8 mouse cellular contexts compared by ENCODE assay signal in the genomic region with DNA sequence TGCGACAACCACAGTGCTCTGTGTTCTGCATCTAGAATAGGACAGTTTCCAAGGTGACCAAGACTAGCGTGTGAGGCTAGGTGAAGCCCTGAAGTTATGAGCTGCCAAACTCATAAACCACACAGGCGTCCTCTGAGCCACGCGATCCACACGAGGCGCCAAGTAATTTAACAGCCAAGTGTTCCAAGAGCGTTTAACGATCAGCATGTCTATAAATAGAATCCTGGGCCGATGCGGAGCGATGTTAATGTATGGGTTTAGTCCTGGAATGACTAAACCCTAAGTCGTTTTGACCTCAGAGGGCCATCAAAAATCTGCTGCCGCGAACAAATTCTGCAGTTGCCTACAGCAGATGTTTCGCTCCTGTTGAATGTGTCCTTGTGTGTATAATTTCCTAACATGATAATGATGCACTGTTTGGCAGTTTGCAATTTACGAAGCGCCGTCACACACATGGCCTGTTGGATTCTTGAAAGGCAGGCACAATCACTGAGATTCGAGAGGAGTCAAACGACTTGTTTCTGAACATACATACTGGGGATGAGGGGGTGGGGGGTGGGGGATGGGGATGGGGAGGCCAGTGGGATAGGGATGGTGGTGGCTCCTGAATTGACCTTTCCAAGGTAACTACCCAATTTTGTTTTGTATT. TPM values are rescaled to one million over a fixed set of nuclear protein-coding genes. Genes with fewer than 3 reads are reported as not detected.
A peak's percentile ranks its signal among the peaks of the same experiment; 100 is the strongest.
DNase-seq lines count a peak whose midpoint lies in the region; ATAC-seq and TF ChIP-seq lines count a peak whose summit lies in the region.

No protein-coding gene starts in this region.

- H3K27me3 ChIP-seq in hindbrain, postnatal 0 days (ENCODE audit: insufficient read depth, low read length): no peaks in the 10 kb centered on the region
- H3K27me3 ChIP-seq in hindbrain, embryonic 10.5 days (ENCODE audit: insufficient read depth, poor library complexity, severe bottlenecking): no peaks in the 10 kb centered on the region
- no peaks in the 10 kb centered on the region for H3K27me3 ChIP-seq in heart, embryonic 15.5 days
- no peaks in the 10 kb centered on the region for H3K27me3 ChIP-seq in liver, postnatal 0 days (ENCODE audit: insufficient read depth, low read length)

- TF ChIP-seq CTCF in hindbrain, postnatal 0 days (IDR thresholded peaks at IDR 0.05; ENCODE audit: low read depth): no peak
- TF ChIP-seq CTCF in liver, postnatal 0 days (IDR thresholded peaks at IDR 0.05; ENCODE audit: low read depth): no peak

- no peaks in the 10 kb centered on the region for H3K36me3 ChIP-seq in hindbrain, postnatal 0 days (ENCODE audit: insufficient read depth, low read length)
- H3K36me3 ChIP-seq in hindbrain, embryonic 10.5 days: no peaks in the 10 kb centered on the region
- H3K36me3 ChIP-seq in heart, embryonic 15.5 days: no peaks in the 10 kb centered on the region
- no peaks in the 10 kb centered on the region for H3K36me3 ChIP-seq in liver, postnatal 0 days (replicated peaks; ENCODE audit: insufficient read depth, low read length)

- H3K9ac ChIP-seq in hindbrain, postnatal 0 days (replicated peaks; ENCODE audit: low read length): no peak overlapping the region
- H3K9ac ChIP-seq in heart, embryonic 15.5 days: no peak overlapping the region
- H3K9ac ChIP-seq in liver, postnatal 0 days (replicated peaks): no peak overlapping the region

- no peaks in the 10 kb centered on the region for H3K4me1 ChIP-seq in hindbrain, postnatal 0 days (ENCODE audit: insufficient read depth, low read length)
- H3K4me1 ChIP-seq in hindbrain, embryonic 10.5 days (replicated peaks): no peaks in the 10 kb centered on the region
- H3K4me1 ChIP-seq in heart, embryonic 15.5 days (replicated peaks): peaks cover 6% of the 10 kb centered on the region
- no peaks in the 10 kb centered on the region; the same call in none of the 2 replicates for H3K4me1 ChIP-seq in liver, postnatal 0 days (ENCODE audit: insufficient read depth)

- H3K4me3 ChIP-seq in hindbrain, postnatal 0 days (ENCODE audit: low read length): no peak overlapping the region
- no peak overlapping the region for H3K4me3 ChIP-seq in hindbrain, embryonic 10.5 days
- H3K4me3 ChIP-seq in heart, embryonic 15.5 days: 0 out of 2 replicates have a peak overlapping the region, but pooled peaks have one; percentile 5
- H3K4me3 ChIP-seq in liver, postnatal 0 days (ENCODE audit: low read depth, low read length): no peak overlapping the region

- no peak overlapping the region for H3K4me2 ChIP-seq in hindbrain, postnatal 0 days (ENCODE audit: low read depth, low read length)
- H3K4me2 ChIP-seq in heart, embryonic 15.5 days: peak overlapping the region; percentile 21; the same call in 1 of the 2 replicates
- H3K4me2 ChIP-seq in liver, postnatal 0 days (ENCODE audit: low read depth, low read length): no peak overlapping the region

- H3K9me3 ChIP-seq in hindbrain, postnatal 0 days (ENCODE audit: low read length): no peaks in the 10 kb centered on the region
- H3K9me3 ChIP-seq in hindbrain, embryonic 10.5 days: peaks cover 8% of the 10 kb centered on the region
- no peaks in the 10 kb centered on the region for H3K9me3 ChIP-seq in heart, embryonic 15.5 days (replicated peaks)
- peaks cover 4% of the 10 kb centered on the region; the same call in 1 of the 2 replicates for H3K9me3 ChIP-seq in liver, postnatal 0 days (ENCODE audit: low read length)

- DNase-seq in hindbrain, postnatal 0 days (ENCODE audit: low spot score): peak; percentile 59
- DNase-seq in hindbrain, embryonic 10.5 days (ENCODE audit: low spot score): no peak
- DNase-seq in brain, adult 2 months (ENCODE audit: low read depth, low spot score): peak; percentile 63
- peak; percentile 12 to 20 for DNase-seq in layer of hippocampus, postnatal 36 days
- no peak for DNase-seq in cerebellum, postnatal 10 days
- DNase-seq in cerebellum, adult 9-11 months: no peak
- DNase-seq in liver, postnatal 0 days: no peak

- ATAC-seq in hindbrain, postnatal 0 days: no peak
- no peak for ATAC-seq in heart, embryonic 15.5 days (replicated peaks; ENCODE audit: insufficient number of reproducible peaks, insufficient read depth, low FRiP score, low read depth)
- ATAC-seq in liver, postnatal 0 days: no peak

- 49% methylated on average over 21 of the region's 21 CpGs for WGBS in hindbrain, postnatal 0 days
- WGBS in hindbrain, embryonic 10.5 days: 91% methylated on average over 21 of the region's 21 CpGs
- 53% methylated on average over 21 of the region's 21 CpGs for WGBS in heart, embryonic 15.5 days
- 84% methylated on average over 21 of the region's 21 CpGs for WGBS in liver, postnatal 0 days (ENCODE audit: insufficient replicate concordance)

- TF ChIP-seq EP300 in liver, postnatal 0 days (IDR thresholded peaks at IDR 0.05; ENCODE audit: low read depth): no peak

- no peak overlapping the region for H3K27ac ChIP-seq in hindbrain, postnatal 0 days
- no peak overlapping the region for H3K27ac ChIP-seq in hindbrain, embryonic 10.5 days
- H3K27ac ChIP-seq in heart, embryonic 15.5 days: peak overlapping the region; percentile 19
- H3K27ac ChIP-seq in liver, postnatal 0 days (ENCODE audit: low read depth): no peak overlapping the region

RNA-seq across cellular contexts. Expression of gene Cdv3, which starts 33.0 kb away (rescaled TPM):
- total RNA-seq in hindbrain, postnatal 0 days (2014; rRNA removed): 85.7 and 111 TPM in 2 replicates
- 90.5 and 97.5 TPM in 2 replicates for polyA plus RNA-seq in hindbrain, postnatal 0 days (2015; fragmentation: Nextera tagmentation; extraction: Ambion mirVana)
- 150 and 153 TPM in 2 replicates for polyA plus RNA-seq in hindbrain, embryonic 10.5 days (2016; fragmentation: Nextera tagmentation; extraction: Ambion mirVana)
- 75.2 and 89.4 TPM in 2 replicates for polyA plus RNA-seq in heart, embryonic 15.5 days (2015; fragmentation: Nextera tagmentation; extraction: Ambion mirVana)
- total RNA-seq in layer of hippocampus, postnatal 36 days (2021): 10 to 100 TPM; 71.5 to 73.2 TPM
- polyA plus RNA-seq in liver, postnatal 0 days (2015; fragmentation: Nextera tagmentation; extraction: Ambion mirVana): 34.6 and 36.6 TPM in 2 replicates

Comparison
In these comparisons a context has a peak if more than half of its experiments do, and no peak if none do; other contexts are left out.
1. DNase-seq: peak in hindbrain, postnatal 0 days (single experiment), brain, adult 2 months (single experiment) and layer of hippocampus, postnatal 36 days (2 of 2); none in hindbrain, embryonic 10.5 days (single experiment), cerebellum, postnatal 10 days (0 of 2), cerebellum, adult 9-11 months (single experiment) and liver, postnatal 0 days (single experiment).